Mouse (Mus musculus): ENCODE data around the gene Gfpt1.

Gfpt1 gene

GRCm38 (mm10) chr6:87100297-87101020 lies 57.8 kb downstream of the Gfpt1 start:
- DNase-seq (ENCODE audit: low spot score in 2 of 2): no peak

DNA sequence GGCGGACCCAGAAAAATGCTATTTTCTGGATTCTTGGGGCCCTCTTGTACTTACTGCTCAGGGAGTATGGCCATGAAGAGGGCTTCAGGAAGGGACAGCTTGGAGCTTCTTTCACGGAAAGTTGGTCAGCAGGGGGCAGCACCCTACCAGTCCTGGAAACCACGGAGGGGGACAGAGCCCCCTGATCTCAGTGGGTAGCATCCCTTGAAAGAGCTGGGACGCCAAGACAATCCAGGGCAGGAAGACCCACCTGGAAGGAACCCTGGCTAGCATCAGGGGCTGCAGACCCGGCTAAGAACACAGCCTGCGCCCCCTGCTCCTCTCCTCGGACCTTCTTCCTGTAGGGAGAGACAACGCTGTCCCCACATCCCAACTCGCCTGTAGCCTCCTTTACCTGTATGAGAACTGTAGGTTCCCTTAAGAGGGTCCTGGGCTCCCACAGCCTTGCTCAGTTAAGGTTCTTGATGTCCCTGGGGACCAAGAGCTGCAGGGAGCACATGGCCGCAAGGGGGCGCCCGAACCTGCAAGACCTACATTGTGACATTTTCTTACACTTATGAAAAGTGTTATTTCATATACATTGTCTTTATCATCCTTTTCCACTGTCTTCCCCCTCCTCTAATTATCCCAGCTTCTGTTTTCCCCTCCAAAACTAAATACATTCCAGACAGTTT lies 58.8 kb downstream of the Gfpt1 start:
- DNase-seq (ENCODE audit: low spot score in 2 of 2): peak; percentile 83 to 96

DNA sequence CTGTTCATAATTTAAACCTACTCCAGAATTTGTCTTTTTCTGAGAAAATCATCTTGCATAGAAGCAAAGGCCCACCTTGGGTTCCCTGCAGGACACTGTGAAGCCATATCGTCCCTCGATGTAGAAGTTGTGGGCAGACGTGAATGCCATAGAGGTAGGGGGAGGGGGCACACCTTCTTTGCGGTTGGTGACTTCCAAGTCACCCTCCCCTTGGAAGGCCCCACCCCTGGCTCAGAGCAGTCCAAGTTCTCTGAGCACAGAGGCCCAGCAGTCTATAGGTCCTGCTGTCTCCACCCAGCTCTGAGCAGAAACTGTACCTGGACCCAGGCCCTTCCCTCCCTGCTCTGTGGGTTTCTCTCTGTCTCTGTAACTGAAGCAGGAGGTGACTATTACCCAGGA lies 59.3 kb downstream of the Gfpt1 start:
- no peak for DNase-seq (ENCODE audit: low spot score in 2 of 2)

DNA sequence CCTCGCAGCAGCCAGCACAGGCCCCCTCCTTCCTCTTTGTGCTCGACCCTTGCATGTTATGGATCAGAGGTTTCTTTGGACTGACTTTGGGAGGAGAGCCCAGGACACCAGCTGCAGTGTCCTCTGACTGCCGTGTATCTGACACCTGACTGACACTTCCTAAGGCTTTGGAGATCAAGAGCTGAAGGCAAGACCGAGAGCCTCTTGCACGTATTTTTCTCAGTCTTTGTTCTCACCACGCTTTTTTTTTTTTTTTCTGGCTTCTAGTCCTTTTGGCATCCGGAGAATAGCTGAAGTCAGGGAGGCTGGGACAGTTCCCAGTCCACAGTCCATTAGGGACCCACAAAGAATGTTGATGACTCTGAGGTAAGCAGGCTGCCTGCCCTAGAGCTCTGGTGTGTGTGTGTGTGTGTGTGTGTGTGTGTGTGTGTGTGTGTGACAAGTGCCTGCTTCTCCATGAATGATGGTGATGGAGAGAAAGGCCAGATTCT lies 59.8 kb downstream of the Gfpt1 start:
- DNase-seq (ENCODE audit: low spot score in 2 of 2): no peak

GRCm38 (mm10) chr6:87103314-87103713 lies 60.7 kb downstream of the Gfpt1 start:
- no peak for DNase-seq (ENCODE audit: low spot score in 2 of 2)

- no peak for DNase-seq (ENCODE audit: low spot score in 2 of 2)
Observed at GRCm38 (mm10) chr6:87104123-87104796, 61.6 kb downstream of the Gfpt1 start, which contains the start of gene D6Ertd527e. TSS of gene D6Ertd527e (plus strand) at chr6:87104746.

DNA sequence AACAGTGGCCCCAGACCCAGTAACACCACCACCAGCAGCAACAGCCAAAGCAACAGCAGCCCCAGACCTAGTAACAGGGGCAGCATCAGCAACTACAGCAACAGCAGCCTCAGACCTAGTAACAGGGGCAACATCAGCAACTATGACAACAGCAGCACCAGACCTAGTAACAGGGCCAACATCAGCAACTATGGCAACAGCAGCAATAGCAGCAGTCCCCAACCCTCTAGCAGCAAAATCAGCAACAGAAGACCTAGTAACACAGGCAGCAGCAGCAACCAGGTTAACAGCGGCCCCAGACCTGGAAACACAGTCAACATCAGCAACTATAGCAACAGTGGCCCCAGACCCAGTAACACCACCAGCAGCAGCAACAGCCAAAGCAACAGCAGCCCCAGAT lies 68.8 kb downstream of the Gfpt1 start:
- DNase-seq (ENCODE audit: low spot score in 2 of 2): no peak

DNA sequence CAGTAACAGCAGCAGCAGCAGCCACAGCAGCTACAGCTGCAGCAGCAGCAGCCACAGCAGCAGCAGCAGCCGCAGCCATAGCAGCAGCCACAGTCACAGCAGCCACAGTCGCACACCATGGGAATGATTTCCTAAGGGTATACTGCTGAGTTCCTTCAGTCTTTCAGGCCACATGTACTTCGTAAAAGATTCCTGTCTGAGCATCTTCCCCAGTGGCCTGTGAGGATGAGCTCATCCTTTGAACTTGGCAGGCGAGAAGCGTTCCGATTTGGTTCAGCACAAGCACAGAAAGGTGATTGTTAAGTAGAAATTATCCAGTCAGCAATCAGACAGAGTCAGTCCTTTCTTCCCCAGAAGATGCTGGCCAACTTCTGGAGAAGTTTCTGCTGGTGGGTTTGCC lies 69.5 kb downstream of the Gfpt1 start:
- DNase-seq (ENCODE audit: low spot score in 2 of 2): no peak

- DNase-seq (ENCODE audit: low spot score in 2 of 2): no peak
Observed at GRCm38 (mm10) chr6:87115981-87116380, 73.3 kb downstream of the Gfpt1 start.

- DNase-seq (ENCODE audit: low spot score in 2 of 2): no peak
Observed at GRCm38 (mm10) chr6:87116596-87116995, 74.0 kb downstream of the Gfpt1 start.

- peak; percentile 57 to 71 for DNase-seq (ENCODE audit: low spot score in 2 of 2)
Observed at GRCm38 (mm10) chr6:87119066-87119837, 76.6 kb downstream of the Gfpt1 start.

DNA sequence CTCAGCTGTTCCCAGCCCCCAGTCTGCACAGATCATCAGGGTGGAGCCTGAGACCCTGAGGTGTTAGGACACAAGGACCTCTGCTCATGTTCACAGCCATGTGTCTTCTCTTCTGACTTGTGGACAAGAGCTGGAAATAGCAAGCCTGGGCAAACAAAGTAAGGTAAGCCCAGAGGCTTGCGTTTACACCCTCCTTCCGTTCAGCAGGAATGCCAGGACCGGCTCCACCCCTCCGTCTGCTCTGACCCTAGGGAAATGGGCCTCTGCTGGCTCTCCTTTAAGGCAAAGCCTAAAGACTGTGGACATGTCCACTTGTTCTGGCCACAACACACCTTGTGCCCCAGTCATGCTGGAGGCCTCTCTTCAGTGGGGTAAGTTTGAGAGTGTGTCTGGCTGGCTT lies 77.3 kb downstream of the Gfpt1 start:
- no peak for DNase-seq (ENCODE audit: low spot score in 2 of 2)

GRCm38 (mm10) chr6:87120661-87121060 lies 78.0 kb downstream of the Gfpt1 start:
- no peak for DNase-seq (ENCODE audit: low spot score in 2 of 2)

DNA sequence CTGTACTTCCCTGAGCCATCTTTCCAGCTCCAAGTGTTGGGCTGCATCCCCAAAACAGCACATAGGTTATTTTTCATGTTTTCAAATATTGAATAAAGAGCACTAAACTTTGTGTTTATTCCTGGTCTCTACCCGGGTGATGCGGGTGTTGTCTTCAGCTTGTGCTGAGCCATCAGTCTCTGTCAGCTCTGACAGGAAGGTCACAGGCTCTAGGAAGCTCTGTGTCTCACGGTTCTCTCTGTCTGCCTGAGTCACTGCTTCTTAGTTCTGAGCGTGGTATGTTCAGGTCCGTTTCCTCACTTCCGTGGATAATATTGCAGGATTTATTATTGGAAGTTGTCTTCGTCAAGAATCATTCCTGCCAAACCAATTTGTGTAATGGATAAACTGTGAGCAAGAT lies 79.3 kb downstream of the Gfpt1 start:
- no peak for DNase-seq (ENCODE audit: low spot score in 2 of 2)

- DNase-seq (ENCODE audit: low spot score in 2 of 2): no peak
Observed at GRCm38 (mm10) chr6:87123406-87123805, 80.8 kb downstream of the Gfpt1 start.

GRCm38 (mm10) chr6:87123973-87124372 lies 81.3 kb downstream of the Gfpt1 start:
- no peak for DNase-seq (ENCODE audit: low spot score in 2 of 2)

GRCm38 (mm10) chr6:87127049-87127753 lies 84.6 kb downstream of the Gfpt1 start:
- no peak for DNase-seq (ENCODE audit: low spot score in 2 of 2)

DNA sequence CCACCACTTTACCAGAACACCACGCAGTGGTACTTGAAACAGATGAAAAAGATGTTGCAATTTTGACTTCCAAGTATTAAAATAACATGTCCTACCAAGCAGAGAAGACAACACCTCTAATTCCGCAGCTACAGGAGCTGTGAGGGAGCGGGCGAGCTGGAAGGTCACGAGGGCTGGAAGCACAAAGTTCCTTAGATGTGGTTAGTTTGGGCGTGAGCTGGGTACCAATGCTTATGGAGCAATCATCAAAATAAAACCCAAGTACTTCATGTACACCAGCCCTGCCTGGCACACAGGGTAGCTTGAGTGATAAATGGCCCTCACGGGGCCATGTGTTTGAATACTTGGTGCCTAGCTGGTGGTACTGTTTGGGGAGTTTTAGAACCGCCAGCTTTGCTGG lies 87.2 kb downstream of the Gfpt1 start:
- no peak for DNase-seq (ENCODE audit: low spot score in 2 of 2)

- no peak for DNase-seq (ENCODE audit: low spot score in 2 of 2)
Observed at GRCm38 (mm10) chr6:87130628-87131027, 88.0 kb downstream of the Gfpt1 start.

DNA sequence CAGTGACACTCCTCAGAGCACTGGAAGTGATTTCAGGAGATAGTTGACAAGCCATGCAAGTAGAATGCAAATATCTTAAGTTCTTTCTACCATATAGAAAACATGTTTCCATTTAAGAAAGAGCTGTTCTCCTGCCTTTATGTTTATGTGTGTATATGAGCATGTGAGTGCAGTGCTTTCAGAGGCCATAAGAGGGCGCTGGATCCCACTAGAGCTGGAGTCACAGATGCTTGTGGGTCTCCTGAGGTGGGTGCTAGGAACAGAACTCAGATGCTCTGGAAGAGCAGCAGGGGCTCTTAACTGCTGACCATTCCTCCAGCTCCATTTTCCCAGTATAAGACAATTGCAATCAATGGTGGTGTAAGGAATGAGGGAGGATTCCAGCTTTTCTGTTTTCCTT lies 88.4 kb downstream of the Gfpt1 start:
- no peak for DNase-seq (ENCODE audit: low spot score in 2 of 2)

GRCm38 (mm10) chr6:87133520-87133919 lies 90.9 kb downstream of the Gfpt1 start:
- no peak for DNase-seq (ENCODE audit: low spot score in 2 of 2)
